Mouse (Mus musculus): Measurements from ENCODE around the gene Prss36.
"Not testable (repeated sequence)": the region's sequence is repeated elsewhere in the genome, so short reads cannot be mapped to it uniquely, and the experiment has no call there.

The Prss36 gene

DNA sequence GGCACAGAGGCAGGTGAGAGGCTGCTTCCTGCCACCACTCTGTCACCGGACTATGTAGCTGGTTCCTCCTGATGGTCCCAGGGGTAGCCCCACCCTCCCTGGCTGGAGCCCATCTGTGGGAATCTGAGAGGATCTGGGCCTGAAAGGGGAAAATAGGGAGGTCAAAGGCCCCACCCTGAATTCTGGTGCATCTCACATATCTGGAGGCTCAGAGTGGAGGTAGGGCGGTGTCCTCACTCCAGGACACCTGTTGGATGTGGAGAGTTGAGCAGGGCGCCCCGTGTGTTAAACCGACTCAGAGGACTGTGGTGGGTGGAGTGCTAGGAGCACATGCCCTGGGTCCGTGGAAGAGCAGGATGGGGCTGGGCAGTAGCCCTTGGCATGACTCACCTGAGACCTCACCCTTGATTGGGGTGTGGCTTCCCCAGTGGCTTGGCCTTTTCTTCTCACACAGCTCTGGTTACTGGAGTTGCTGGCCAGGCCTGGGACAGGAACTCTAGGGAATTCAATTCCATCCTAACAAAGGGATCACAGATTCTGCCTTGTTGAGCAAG, at the start of gene Prss36:
Gene Prss36 (minus strand): TSS at position 256 of the 554 bp plus-strand sequence.
- DNase-seq: no peak

DNA sequence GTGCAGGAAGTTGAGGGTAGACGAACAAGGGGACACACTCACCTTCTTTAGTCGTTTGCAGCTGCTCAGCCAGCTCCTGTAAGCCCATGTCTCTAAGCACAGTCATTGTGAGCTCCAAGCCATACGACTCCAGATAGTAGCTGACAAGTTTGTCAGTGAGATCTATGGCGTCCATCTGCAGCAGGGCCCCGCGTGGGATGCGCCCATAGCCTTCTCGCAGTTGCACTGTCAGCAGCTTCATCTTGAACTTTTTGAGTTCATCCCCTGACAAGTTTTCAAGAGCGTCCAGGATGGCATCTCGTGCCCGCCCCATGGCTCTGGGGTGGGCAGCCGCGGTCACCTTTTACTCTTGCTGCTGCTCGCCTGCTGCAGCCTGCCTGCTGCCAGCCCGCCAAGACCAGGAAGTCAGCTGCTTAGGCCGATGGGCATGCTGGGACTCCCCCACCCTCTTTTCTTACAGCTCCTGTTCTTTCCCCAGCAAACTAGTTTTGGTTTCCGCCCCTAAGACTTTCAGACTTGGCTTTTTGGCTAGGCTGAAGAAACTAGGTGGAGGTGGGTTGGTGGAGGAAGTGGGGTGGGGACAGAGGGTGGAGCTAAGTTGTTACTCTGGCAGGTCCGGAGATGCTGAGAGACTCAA, 46.9 kb upstream of the Prss36 start, which contains the start of gene Pycard:
Gene Pycard (minus strand): TSS at position 527 of the 637 bp plus-strand sequence.
- DNase-seq: peak; percentile 40

DNA sequence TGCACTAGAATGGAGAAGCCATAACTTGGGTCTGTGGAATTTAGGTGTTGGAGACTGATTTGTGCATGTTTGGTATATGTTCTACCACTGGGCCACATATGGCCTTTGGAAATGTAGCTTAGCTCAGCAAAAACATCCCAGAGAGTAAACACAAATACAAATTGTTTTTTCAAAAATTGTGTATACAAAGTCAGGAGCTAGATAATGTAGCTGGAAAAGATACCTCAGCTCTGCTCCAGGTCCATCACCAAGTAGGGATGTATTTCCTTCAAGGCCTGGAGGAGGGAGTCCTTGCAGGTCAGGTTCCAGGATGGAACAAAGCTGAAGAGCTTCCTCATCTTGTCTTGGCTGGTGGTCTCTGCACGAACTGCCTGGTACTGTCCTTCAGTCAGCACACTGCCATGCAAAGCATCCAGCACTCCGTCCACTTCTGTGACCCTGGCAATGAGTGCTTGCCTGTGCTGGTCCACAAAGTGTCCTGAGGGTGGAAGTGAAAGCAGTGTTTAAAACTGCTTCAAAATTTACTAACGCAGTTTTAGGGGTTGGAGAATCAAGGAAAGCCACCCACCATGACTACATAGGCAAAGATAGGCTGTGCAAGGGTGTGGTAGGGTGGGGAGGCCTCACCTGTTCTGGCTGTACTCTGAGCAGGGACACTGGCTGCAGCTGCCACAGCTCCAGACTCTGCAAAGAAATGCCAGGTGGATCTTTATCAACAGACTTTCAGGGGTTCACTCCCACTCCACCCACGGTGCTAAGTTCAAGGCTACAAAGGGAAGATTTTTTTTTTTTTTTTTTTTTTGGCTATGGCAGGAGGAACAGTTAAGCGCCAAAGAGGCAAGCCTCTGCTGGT, 46.2 kb upstream of the Prss36 start:
- DNase-seq: no peak

DNA sequence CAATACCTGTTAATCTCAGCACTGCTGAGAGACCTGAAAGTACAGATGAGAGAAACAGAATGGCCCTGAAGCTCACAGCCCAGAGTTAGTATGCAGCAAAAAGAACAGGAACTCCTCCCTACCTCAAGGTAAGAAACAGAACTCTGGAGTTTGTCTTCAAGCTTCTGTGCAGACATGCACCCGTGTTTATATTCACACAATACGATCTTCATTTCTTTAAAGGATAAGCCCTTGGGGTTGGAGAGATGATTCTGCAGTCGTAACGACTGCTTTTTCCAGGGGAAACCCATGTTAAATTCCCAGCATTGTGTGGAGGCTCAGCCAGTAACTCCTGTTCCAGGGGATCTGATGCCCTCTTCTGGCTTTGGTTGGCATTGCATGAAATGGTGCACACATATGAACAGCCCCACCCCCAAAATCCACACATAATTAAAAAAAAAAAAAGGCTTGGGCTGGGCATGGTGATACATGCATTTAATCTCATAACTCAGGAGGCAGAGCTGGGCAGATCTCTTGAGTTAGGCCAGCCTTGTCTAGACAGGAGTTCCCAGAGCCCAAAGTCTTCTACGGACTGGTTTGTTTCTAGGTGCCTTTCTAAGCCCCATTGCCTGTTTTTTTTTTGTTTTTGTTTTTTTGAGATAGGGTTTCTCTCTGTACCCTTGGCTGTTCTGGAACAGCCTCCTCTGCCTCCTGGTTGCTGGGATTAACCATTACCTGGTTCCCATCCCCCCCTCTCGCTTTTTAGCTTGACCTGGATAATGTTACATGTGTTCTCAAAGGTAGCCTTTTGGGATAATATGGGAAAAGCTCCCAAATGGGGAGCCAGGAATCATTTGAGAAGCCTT, 45.3 kb upstream of the Prss36 start:
- DNase-seq: peak; percentile 79

DNA sequence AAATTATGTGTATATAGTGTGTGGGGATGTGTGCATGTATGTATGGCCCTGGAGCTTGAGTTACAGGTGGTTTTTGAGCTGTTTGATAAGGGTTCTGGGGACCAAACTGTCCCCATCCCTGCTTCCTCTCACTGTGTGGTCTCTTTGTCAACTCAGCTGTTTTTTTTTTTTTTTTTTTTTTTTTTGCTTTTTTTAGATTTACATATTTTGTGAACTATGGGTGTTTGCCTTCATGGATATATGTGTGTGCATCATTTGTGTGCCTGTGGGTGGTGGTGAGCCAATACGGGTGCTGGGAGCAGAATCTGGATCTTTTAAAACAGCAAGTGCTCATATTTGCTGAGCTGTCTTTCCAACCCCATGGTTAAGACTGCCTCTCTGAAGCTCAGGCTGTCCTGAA, 42.4 kb upstream of the Prss36 start:
- DNase-seq: no peak

DNA sequence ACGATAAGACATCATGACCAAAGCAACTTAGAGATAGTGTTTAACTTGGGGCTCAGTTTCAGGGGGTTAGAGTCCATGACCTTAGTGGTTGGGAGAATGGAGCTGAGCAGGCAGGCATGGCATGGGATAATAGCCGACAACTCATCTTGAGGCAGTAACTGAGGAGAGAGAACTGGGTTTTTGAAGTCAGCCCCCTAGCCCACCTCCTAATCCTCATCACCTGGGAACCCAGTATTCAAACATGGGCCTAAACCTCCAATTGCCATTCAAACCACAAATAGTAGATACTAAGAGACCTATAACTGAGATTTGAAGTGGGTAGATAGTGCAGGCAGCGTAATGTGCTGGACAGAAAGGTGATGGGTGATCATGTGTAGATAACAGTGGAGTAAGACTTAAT, 34.1 kb upstream of the Prss36 start:
- no peak for DNase-seq

DNA sequence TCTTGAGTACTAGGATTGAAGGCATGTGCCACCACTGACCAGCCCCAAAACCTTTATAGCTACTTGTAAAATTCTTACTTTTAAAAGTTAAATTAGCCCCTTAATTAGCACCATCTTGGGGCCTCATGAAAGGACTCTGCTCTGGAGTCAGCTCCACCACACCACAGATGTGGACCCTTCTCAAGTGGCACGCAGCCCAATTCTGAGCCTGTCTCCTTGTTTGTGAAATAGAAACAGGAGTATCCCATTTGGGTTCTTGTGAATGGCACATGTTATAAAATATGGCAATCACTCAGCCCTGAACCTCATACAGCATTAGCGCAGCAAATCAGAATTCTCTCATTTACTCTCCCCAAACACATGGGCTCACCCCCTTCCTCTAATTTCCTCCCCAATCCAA, 32.3 kb upstream of the Prss36 start:
- no peak for DNase-seq

DNA sequence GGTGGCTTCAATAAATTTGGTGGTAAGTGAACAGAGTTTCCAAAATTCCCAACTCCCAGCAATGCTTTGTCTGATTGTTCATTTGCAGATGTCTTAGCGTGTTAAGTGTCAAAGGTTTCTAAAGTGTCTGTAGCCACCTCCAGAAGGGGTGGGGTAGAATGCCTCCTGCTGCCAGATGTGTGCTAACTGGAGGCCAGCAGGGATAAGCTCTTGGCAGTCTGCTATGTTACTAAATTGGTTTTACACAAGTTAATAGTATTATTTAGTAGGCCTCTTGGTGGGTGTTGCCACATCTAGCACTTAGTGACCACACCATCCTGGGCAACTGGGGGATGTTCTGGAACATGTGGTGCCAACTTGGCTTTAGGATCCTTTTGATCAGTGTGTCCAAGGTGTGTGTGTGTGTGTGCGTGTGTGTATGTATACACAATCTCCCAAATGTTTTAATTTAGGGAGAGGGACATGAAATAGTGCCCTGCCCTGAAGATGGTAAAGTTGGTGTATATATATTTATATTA, 27.9 kb upstream of the Prss36 start:
- DNase-seq: no peak

DNA sequence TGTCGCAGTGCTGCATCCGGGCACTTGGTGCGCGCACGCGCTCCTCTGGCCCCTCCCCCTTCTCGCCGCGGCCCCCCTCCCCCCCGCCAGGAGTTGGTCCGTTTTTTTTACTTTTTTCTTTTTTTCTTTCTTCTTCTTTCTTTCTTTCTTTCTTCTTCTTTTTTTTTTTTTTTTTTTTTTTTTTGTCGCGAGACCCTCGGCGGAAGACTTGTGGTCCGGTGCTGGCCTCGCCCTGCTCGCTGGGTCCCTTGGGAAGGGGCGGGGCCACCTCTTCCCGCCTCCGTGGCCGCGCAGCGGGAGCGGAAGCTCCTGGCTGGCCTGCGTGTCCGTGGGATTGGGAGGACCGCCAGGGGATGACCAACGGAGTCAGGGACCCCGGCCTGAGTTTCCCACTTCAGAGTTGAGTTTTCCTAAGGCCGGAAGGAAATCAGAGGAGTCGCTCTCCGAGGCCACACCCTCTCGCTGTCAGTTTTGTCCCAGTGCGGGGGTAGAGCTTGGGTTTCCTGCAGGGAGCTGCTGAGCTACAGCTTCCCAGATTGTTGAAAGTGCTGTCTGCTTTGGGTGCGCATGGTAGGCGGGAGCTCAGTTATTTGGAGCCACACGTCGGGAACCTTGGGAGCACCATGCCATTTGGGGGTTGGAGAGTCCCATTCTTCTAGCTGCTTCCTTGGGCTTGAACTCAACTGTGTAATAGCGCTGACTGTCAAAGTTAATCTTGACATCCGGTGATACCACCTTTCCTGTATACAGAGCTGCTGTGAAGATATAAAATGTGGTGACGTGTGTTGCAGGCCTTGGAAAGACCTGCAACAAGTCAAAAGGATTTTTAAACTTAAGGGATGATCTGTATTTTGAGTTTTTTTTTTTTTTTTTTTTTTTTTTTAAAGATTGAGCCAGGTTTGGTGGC, 21.6 kb upstream of the Prss36 start:
- peak; percentile 89 for DNase-seq

DNA sequence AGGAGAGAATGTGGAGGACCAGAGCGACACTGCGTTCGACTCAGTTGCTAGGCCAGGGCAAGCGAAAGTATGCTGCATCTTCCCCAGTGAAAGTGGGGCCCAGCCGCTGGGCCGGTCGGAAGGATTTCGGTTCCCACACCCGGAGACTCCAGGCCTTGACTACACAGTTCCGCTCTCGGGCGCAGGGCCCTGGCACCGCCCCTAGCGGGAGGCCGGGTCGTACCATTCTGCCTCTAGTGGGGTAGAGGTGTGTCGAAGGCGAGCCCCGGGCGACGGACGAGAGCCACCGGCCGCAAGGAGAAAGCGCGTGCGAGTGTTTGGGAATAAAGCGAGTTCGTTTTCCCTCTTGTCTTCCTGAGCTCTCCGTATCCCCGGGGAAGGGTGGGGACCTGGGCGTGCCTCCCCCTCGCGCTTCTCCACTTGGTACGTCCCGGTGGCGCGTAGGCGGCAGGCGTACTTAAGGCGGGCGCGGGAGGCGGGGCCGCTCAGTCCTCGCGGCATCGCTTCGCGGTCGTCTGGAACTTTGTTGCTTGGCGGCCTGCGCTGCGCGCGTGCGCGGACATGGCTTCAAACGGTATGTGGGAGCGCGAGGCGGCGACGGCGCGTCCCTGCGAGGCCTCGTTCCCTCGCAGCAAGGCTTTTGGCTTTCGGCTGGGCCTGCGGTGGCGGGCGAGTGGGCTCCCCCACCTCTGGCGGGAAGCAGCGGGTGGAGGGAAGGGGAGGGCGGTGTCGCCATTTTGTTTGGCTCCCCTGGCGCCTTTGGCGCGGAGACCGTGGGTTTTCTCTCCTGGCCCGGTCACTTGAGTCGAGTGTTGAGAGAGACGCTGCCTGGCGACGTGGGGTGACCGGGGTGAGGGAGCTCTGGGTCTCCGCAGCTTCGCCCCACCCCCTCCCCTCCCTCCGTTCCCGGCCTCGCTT, 20.7 kb upstream of the Prss36 start, which contains the start of gene Fus:
Gene Fus (plus strand): TSS at position 454 of the 918 bp plus-strand sequence.
- peak; percentile 96 for DNase-seq

DNA sequence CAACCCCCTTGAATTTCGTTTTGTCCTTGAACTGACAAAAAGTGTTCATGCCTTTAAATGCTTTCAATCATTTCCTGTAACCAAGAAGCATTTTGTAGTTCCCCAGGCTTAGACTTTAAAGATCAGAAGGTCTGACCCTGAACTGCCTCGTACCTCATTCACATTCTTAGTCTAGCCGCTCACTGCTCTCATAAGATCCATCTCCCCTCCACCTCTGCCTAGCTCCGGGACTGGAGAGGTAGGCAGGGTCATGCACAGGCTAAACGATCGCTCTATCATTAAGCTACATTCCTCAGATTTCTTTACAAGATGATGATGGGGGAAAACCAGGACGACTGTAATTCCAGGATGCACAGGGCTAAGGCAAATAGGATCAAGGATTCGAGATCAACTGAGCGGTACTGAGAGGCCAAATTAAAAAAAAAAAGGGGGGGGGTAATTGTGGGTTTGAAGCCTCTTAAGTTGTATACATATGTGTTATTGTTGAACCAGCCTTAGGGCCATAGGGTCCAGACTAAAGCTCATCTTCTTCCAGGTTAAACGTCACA, 19.9 kb upstream of the Prss36 start:
- no peak for DNase-seq

DNA sequence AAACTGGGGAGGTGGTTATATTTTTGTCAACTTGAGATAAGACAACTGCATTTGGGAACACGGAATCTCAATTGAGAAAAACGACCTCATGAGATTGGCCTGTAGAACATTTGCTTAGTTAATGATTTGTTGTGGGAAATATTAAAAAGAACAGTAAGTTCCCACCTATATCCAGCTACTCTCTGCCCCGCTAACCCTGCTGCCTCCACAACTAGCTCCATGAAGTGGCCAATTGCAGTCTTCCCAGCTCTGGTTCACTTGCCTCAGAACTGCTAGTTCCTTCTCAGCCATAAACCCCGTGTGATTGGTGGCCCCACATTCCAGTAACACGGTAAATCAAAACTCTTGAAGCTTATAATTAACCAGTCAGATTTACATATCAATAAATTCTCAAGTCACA, 12.8 kb upstream of the Prss36 start:
- no peak for DNase-seq

DNA sequence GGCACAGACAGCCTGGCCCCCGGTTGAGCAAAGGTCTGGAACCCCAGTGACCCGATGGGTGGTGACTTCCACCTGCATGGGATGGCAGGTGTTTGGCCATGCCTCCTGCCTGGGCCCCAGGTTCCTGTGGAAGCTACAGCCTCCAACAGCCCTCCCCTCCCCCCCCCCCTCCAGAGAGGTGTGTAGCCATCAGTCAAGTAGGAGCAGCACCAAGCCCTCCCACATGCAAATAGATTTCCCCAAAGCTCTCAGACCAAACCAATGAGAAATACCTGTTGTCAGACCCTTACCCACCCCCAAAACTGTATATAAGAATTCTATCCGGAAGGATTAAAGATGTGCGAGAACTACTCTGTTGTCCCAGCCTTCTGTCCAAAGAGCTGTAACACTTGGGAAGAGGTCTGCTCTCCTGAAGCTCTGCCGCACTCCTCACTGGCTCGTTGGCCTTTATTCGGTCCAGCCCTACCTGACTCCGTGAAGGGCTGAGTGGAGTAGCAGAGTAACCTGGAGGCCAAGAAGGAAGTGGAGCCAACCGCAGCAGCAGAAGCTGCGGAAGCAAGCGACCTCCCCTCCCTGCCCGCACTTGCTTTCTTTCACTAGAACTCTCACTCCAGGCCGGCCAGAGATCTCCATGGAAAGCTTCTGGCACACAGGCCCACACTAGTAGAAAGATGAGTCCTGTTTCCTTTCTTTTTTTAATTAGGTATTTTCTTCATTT, 6.5 kb upstream of the Prss36 start:
- no peak for DNase-seq

DNA sequence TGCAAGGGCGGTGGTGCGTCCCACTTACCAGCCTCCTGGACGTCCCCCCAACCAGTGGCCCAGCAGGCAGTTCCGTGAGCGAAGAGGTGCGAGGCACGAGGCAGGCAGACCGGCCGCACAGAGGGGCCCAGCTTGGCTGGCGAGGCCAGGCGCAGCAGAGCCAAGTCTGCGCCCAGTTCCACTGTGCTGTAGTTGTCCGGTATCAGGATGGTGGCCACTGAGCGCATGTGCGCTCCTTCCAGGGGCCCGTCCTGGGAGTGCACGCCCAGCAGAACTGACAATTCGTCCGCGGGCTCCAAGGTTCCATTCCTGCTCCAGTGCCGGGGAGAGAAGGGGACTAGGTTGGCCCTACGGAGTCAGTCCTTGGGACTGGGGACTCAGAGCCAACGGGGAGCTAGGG, 1.9 kb downstream of the Prss36 start:
- DNase-seq: no peak

DNA sequence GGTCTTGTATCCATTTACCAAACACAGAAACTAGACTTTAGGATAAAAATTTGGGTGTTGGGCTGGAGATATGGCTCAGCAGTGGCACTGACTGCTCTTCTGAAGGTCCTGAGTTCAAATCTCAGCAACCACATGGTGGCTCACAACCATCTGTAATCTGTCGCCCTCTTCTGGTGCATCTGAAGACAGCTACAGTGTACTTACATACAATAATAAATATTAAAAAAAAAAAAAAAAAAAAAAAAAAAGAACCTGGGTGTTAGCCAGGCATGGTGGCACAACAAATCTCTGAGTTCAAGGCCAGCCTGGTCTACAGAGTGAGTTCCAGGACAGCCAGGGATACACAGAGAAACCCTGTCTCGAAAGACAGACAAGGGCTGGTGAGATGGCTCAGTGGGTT, 4.4 kb downstream of the Prss36 start:
- not testable (repeated sequence) for DNase-seq

DNA sequence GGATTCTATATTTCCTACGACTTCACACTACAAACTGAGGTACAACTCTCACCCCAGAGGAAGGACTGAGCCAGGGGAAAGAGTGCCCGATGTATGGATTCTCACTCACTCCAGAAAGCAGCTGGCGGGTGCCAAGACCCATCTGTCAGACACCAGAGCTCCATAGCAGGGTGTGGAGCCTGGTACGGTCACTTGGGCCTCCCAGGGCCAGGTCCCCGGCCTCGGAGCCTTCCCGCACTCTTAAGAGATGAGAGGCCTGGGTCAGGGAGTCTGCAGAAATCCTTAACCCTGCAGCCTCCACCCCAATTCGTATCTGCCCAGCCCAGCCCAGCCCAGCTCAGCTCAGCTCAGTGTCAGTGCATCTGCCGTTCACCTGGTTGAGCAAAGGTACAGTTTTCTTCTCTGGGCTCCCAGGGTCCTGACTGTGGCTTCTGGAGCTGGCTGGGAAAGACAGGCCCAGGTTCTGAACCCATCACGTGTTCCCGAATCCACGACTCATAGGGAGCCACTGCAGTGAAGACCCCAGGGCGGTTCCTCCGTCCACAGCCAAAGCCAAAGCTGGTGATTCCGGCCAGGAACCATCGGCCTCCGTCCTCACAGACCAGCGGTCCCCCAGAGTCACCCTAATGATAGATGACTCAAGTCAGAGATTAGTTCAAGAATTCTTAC, 10.2 kb downstream of the Prss36 start:
- peak; percentile 19 for DNase-seq

DNA sequence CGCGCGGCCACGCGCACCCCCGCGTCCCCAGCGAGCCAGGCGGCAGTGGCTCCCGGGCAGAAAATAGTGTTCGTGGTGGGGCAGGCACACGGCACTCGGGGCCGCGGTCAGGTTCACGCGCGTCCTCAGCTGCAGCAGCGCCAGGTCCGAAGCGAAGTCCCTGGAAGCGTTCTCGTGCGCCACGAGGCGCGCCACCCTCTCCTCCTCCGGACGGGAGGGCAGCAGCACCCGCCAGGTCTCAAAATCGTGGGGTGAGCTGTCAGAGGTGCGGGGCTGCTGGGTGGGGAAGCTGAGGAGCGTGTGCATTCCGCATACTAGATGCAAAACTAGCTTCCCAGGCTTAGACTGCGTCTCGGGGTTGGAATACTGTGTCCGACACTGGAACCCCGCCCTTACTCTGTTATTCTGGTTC, 10.8 kb downstream of the Prss36 start:
- no peak for DNase-seq

DNA sequence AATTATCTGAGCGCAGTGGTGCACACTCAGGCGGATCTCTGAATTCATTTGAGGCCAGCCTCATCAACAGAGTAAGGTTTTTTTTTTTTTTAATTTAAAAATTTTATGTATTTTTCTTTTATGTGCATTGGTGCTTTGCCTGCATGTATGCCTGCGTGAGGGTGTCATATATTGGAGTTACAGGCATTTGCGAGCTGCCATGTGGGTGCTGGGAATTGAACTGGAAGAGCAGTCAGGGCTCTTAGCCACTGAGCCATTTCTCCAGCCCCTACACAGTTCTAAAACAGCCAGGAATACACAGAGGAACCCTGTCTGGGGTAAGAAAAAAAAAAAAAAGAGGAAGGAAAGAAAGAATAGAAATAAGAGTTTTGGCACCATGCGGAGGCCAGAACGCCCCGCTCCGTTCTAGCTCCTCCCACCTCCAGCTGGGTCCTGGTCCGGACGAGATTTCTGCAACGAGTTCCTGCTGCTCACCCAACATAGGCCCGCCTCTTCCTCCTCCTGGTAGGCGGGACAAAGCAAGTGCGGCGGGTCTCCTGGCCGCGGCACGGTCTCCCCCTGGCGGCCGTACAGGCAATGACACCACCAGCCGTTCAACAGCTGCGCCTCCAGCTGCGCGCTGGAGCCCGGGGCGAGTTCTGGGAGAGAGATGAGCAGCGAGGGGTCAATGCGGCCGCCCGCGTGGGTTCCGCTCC, 11.3 kb downstream of the Prss36 start:
- peak; percentile 97 for DNase-seq
